Mouse (Mus musculus): ENCODE results near the gene Xrcc5. TPM values are rescaled to one million over a fixed set of nuclear protein-coding genes. Genes with fewer than 3 reads are reported as not detected.

The Xrcc5 gene
- 26.0 and 26.5 TPM in 2 replicates for polyA plus RNA-seq (2015; fragmentation: Nextera tagmentation; extraction: Ambion mirVana)

DNA sequence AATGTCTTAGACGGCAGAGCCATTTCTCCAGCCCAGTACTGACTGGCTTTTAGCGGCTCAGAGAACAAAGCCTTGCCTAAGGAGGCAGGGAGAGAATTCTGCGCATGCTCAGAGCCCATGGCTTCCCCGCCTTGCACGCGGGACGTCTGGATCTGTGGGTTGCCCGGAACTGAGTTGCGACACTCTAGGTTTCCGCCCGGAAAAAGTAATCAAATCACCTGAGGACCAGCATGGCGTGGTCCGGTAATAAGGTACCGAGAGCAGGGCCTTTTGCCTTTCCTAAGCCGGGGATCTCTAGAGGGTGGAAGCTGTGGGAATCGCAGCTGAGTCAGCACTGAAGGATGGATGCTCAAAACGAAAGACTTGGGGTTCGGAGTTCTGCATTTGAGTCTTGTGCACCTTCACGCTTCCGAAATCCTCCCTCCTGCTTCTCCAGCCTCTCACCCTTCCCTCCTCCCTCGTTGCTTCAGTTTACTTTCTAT, at the start of gene Xrcc5:
Gene Xrcc5, plus strand, starts transcription at position 105 of the 482 bp plus-strand sequence.
- peak within 1 kb of the TSS; percentile 62 for H3K4me3 ChIP-seq
- peaks cover 25% of the 10 kb centered on the region for H3K4me1 ChIP-seq (replicated peaks)
- 0% methylated on average over 21 of the region's 21 CpGs for WGBS
- H3K9me3 ChIP-seq, result no peaks in the 10 kb centered on the region
- peak within 1 kb of the TSS; percentile 64 for H3K4me2 ChIP-seq
- no peaks in the 10 kb centered on the region for H3K36me3 ChIP-seq
- H3K27me3 ChIP-seq, result no peaks in the 10 kb centered on the region
- peak within 1 kb of the TSS; percentile 78 for H3K9ac ChIP-seq
- peak; percentile 98 for ATAC-seq (ENCODE audit: low FRiP score)
- peak within 1 kb of the TSS; percentile 89 for H3K27ac ChIP-seq

DNA sequence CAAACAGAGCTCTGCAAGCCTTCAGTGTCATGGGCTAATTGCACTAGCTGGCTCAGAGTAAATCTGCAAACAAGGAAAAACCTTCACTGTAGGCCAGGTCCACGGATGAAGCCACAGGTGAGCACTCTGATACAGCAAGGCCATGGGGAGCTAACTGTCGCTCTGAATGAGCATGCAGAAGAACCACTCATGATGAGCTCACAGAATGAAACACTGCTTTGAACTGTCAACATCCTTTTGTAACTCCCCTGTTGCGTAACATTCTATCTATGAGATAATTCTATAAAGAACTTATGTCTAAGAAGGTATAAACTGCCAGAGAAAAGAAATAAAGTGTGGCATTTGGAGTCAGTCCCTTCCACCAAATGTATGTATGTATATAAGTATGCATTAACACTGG, 44.1 kb upstream of the Xrcc5 start:
- H3K4me3 ChIP-seq, result no peak overlapping the region
- no peak overlapping the region for H3K9ac ChIP-seq
- H3K36me3 ChIP-seq, result peaks cover 35% of the 10 kb centered on the region
- H3K27ac ChIP-seq, result no peak overlapping the region
- no peak for ATAC-seq (ENCODE audit: low FRiP score)
- no peaks in the 10 kb centered on the region for H3K27me3 ChIP-seq
- 95% methylated on average over 3 of the region's 3 CpGs for WGBS
- no peaks in the 10 kb centered on the region for H3K9me3 ChIP-seq
- peaks cover 5% of the 10 kb centered on the region; the same call in 1 of the 2 replicates for H3K4me1 ChIP-seq (replicated peaks)
- H3K4me2 ChIP-seq, result no peak overlapping the region

DNA sequence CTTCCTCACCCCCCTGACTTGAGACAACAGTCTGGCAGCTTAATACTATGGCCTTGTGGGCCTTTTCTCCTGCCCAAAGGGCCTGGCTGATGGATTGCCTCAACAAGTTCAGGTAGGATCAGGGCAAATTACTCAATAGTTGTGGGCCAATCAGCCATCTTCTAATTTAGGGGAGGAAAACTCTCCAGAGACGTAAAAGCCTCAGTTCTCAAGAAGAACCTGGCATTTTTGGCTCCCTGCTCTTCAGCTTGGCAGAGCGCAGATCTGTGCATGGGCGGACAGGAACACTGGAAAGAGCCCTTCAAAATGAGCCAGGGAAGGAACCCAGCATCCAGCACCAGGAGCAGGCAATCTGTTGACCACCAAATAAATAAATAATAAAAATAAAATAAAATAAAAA, 29.1 kb upstream of the Xrcc5 start:
- Histone ChIP-seq H3K4me1 (replicated peaks) (no peaks in the 10 kb centered on the region), H3K4me2 (no peak overlapping the region), H3K36me3 (peaks cover 9% of the 10 kb centered on the region), H3K9ac (no peak overlapping the region), H3K4me3 (no peak overlapping the region), H3K9me3 (no peaks in the 10 kb centered on the region), H3K27me3 (no peaks in the 10 kb centered on the region), H3K27ac (no peak overlapping the region)
- WGBS, result 95% methylated on average over 3 of the region's 3 CpGs
- ATAC-seq (ENCODE audit: low FRiP score), result no peak

DNA sequence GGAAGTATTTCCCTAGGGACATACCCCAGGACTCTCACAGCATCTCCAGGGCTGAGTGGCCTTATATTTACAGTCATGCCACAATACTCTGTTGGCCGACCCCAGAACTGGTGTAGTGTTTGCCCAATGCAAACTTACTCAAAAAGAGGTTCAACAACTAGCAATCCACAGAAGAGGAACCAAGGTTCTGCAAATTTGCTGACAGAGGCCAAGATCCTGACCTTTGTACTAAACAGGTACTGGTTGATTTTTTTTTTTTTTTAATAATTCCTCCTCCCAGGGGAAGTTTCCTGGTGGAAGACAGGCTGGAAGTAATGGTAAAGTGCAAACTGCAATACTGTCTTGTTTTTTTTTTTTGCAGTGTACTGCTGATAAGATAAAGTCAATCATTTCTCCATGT, 24.6 kb upstream of the Xrcc5 start:
- Histone ChIP-seq H3K36me3 (no peaks in the 10 kb centered on the region), H3K4me3 (no peak overlapping the region), H3K27me3 (no peaks in the 10 kb centered on the region), H3K9me3 (no peaks in the 10 kb centered on the region), H3K27ac (no peak overlapping the region), H3K4me1 (replicated peaks) (peaks cover 29% of the 10 kb centered on the region), H3K4me2 (no peak overlapping the region), H3K9ac (no peak overlapping the region)
- ATAC-seq (ENCODE audit: low FRiP score), result no peak
- WGBS, result 71% methylated on average over 1 of the region's 1 CpGs

DNA sequence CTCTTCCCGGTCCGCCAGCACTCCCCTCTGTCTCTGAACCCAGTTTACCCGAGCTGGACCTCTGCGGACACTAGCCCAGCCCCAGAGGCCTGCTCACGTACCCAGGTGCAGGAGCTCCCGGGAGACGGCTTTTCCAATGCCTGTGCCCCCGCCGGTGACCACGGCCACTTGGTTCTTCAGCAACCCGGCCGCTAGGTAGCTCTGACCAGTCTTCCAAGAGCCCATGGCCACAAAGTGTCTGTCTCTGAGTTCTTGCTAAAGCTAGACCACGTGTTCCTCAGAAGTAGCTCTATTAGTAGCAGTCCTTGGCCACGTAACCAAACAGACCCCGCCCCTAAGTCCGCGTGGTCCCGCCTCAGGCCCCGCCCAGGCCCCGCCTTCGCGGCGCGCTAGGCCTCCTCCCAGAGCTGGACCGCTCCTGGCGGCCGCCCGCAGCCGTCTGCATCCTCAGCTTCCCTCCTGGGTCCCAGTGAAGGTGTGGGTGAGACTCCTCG, 23.2 kb upstream of the Xrcc5 start, which contains the start of the genes Pecr and Tmem169:
Gene Pecr, minus strand, starts transcription at position 323 of the 494 bp plus-strand sequence.
Gene Tmem169, plus strand, starts transcription at position 378 of the 494 bp plus-strand sequence.
- Histone ChIP-seq H3K9ac (peak within 1 kb of the TSS; percentile 89), H3K9me3 (no peaks in the 10 kb centered on the region), H3K4me2 (peak within 1 kb of the TSS; percentile 81), H3K4me1 (replicated peaks) (peaks cover 38% of the 10 kb centered on the region), H3K27me3 (no peaks in the 10 kb centered on the region), H3K36me3 (no peaks in the 10 kb centered on the region; the same call in 1 of the 2 replicates), H3K27ac (peak within 1 kb of the TSS; percentile 94), H3K4me3 (peak within 1 kb of the TSS; percentile 54)
- WGBS, result under 1% methylated on average over 30 of the region's 30 CpGs
- ATAC-seq (ENCODE audit: low FRiP score), result peak; percentile 98

DNA sequence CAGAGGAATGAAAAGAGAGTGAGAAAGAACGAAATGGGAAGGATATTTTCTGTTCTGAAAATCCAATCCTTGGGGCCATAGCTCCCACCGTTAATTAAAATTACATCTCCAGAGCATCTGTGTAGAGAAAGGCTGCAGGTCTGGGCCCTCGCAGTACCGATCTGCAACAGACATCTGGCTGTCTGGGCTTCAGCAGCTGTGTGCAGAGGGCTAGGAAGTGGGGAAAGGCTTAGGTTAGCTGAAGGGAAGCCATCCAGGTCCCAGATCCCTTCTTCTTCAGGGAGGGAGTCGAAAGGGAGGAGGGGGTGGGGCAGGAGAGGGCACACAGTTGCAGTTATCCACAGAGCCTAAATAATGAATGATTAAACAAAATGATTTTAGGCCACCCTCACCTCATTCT, 22.7 kb upstream of the Xrcc5 start:
- H3K9ac ChIP-seq, result peak overlapping the region; percentile 89
- peak overlapping the region; percentile 81 for H3K4me2 ChIP-seq
- H3K27me3 ChIP-seq, result no peaks in the 10 kb centered on the region
- ATAC-seq (ENCODE audit: low FRiP score), result peak; percentile 75
- no peaks in the 10 kb centered on the region for H3K9me3 ChIP-seq
- peak overlapping the region; percentile 94 for H3K27ac ChIP-seq
- peak overlapping the region; percentile 54 for H3K4me3 ChIP-seq
- H3K4me1 ChIP-seq (replicated peaks), result peaks cover 38% of the 10 kb centered on the region
- 3% methylated on average over 5 of the region's 5 CpGs for WGBS
- no peaks in the 10 kb centered on the region; the same call in 1 of the 2 replicates for H3K36me3 ChIP-seq

DNA sequence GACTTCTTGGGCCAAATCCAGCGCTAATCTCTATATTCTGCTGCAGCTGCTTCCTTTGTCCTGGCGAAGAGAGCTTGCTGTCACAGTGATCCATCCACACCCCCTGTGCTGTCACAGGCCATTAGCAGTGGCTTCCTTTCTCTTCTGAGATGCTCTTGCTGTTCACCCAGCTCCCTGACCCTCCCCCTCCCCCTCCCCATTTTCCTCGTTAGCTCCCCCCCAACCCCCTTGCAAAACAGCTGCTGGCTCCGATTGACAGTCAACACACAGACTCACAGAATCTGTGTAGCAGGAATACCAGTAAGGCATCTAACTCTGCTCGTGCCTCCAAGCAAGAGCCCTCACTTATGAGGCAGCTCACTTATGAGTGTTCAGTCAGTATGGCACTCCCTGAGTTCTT, 20.3 kb upstream of the Xrcc5 start:
- peak overlapping the region; percentile 81 for H3K4me2 ChIP-seq
- H3K4me1 ChIP-seq (replicated peaks), result peaks cover 38% of the 10 kb centered on the region
- no peaks in the 10 kb centered on the region for H3K9me3 ChIP-seq
- peak overlapping the region; percentile 89 for H3K9ac ChIP-seq
- peak; percentile 52 for ATAC-seq (ENCODE audit: low FRiP score)
- H3K27ac ChIP-seq, result peak overlapping the region; percentile 94
- H3K4me3 ChIP-seq, result peak overlapping the region; percentile 19; the same call in 1 of the 2 replicates
- no peaks in the 10 kb centered on the region; the same call in 1 of the 2 replicates for H3K36me3 ChIP-seq
- WGBS, result 11% methylated on average over 5 of the region's 5 CpGs
- no peaks in the 10 kb centered on the region for H3K27me3 ChIP-seq

DNA sequence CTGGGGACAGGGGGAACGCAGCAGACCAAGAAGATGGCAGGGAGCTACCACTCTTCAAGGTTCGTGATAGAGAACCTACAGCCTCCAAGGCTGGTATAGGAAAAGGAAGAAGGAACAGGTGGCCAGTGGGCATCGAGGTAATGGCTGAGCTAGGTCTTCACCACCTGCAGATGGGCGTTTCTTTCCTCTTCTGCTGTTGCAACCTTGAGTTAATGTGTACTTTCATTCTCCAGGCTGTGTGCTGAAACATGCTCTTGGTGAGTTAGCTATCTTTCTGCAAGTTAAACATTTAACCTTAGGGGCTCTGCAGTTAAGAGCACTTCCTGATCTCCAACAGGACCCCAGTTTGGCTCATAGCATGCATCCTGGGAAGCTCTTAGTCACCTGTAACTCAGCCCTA, 19.3 kb upstream of the Xrcc5 start:
- no peak overlapping the region for H3K9ac ChIP-seq
- peak overlapping the region; percentile 94 for H3K27ac ChIP-seq
- H3K4me1 ChIP-seq (replicated peaks), result peaks cover 38% of the 10 kb centered on the region
- no peak overlapping the region for H3K4me3 ChIP-seq
- peak overlapping the region; percentile 81; the same call in 1 of the 2 replicates for H3K4me2 ChIP-seq
- WGBS, result 86% methylated on average over 4 of the region's 4 CpGs
- H3K36me3 ChIP-seq, result peaks cover 3% of the 10 kb centered on the region
- ATAC-seq (ENCODE audit: low FRiP score), result no peak
- H3K9me3 ChIP-seq, result no peaks in the 10 kb centered on the region
- no peaks in the 10 kb centered on the region for H3K27me3 ChIP-seq

DNA sequence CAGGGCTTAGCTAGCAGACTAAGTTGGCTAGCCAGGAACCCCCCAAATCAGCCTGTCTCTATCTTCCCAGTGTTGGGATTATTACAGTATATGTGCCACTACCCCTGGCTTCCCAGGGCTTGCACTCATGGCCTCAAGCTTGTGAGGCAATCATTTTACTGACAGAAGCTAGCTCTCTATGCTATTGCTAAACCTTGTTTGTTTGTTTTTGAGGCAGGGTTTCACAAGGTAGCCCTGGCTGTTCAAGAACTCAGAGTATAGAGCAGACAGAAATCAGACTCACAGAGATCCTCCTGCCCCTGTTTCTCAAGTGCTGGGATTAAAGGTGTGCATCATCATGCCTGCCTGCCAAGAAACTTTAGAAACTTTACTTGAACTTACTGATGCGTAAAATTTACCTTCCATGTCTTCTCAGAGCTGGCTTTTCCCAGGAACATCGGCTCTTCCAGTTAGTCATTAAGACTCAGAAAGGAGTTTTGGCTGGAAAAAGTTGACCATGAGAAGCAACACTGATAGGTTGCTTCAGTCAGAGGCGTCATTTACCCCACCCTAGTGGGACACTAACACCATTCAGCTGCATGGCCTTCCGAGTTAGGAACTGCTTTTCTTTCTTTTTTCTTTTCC, 18.6 kb upstream of the Xrcc5 start:
- Histone ChIP-seq H3K4me2 (no peak overlapping the region), H3K9ac (no peak overlapping the region), H3K9me3 (no peaks in the 10 kb centered on the region), H3K27me3 (no peaks in the 10 kb centered on the region), H3K4me1 (replicated peaks) (peaks cover 38% of the 10 kb centered on the region), H3K4me3 (no peak overlapping the region), H3K27ac (no peak overlapping the region), H3K36me3 (peaks cover 4% of the 10 kb centered on the region)
- 88% methylated on average over 4 of the region's 4 CpGs for WGBS
- no peak for ATAC-seq (ENCODE audit: low FRiP score)

DNA sequence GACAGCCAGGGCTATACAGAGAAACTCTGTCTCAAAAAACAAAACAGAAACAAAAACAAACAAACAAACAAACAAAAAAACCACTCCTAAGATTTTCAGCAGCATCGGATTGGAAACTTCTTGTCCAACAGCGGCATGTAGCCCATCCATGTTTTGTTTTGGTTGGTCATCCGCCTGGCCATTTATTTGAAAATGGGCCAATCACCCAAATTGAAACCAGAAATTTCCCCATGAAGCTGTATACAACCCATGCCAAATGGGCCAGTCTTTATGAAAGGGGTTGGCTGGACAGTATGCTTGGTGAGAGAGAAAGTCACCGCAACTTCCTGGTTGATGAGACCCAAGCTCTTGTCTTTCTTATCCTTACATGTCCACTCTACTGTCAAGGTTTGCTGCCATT, 16.3 kb upstream of the Xrcc5 start:
- WGBS, result 96% methylated on average over 4 of the region's 4 CpGs
- ATAC-seq (ENCODE audit: low FRiP score), result no peak
- H3K9ac ChIP-seq, result no peak overlapping the region

DNA sequence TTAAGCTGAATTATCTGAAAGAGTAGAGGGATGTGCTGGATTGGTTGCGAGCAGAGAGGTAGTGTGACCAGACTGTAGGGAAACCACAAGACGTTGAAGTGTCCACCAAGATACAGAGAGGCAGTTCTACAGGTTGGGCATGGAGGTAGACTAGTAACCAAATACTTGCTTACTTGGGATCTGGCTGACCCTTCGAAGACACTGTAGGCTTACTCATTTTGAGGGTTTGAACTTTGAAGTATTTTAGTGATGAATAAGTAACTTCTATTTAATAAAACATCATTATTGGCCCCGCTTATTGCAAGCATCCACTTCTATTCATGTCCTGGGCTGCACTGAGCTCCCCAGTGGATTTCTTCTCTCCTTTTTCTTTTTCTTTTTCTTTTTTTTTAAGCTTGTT, 15.8 kb upstream of the Xrcc5 start:
- Histone ChIP-seq H3K9ac (no peak overlapping the region), H3K9me3 (no peaks in the 10 kb centered on the region), H3K4me3 (no peak overlapping the region), H3K4me2 (no peak overlapping the region), H3K27me3 (no peaks in the 10 kb centered on the region), H3K36me3 (peaks cover 19% of the 10 kb centered on the region), H3K27ac (no peak overlapping the region), H3K4me1 (replicated peaks) (peaks cover 22% of the 10 kb centered on the region)
- WGBS, result 93% methylated on average over 4 of the region's 4 CpGs
- ATAC-seq (ENCODE audit: low FRiP score), result no peak

More for the DNA sequence above, 16.3 kb upstream of the Xrcc5 start:
- Histone ChIP-seq H3K9me3 (no peaks in the 10 kb centered on the region), H3K27me3 (no peaks in the 10 kb centered on the region), H3K27ac (no peak overlapping the region), H3K4me2 (no peak overlapping the region), H3K4me1 (replicated peaks) (peaks cover 27% of the 10 kb centered on the region), H3K4me3 (no peak overlapping the region), H3K36me3 (peaks cover 19% of the 10 kb centered on the region)

DNA sequence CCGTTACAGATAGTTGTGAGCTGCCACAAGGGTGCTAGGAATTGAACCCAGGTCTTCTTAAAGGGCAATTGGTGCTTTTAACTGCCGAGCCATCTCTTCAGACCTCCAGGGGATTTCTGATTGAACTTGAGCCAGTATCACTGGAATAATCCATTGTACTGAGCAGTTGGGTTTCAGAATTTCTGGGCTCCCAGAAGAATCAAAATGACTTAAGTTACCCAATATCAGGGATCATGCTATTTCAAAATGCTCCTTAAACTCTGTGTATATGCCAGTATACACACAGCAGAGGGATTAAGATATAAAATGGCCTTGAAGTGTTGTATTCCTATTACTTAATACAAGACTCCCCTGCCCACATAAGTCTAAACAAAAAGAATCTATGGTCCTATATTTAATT, 15.3 kb upstream of the Xrcc5 start:
- H3K27ac ChIP-seq, result no peak overlapping the region
- no peaks in the 10 kb centered on the region for H3K27me3 ChIP-seq
- H3K4me2 ChIP-seq, result no peak overlapping the region
- WGBS, result 86% methylated on average over 2 of the region's 2 CpGs
- no peak overlapping the region for H3K9ac ChIP-seq
- no peak overlapping the region for H3K4me3 ChIP-seq
- peaks cover 16% of the 10 kb centered on the region for H3K4me1 ChIP-seq (replicated peaks)
- H3K36me3 ChIP-seq, result peaks cover 19% of the 10 kb centered on the region
- H3K9me3 ChIP-seq, result no peaks in the 10 kb centered on the region
- no peak for ATAC-seq (ENCODE audit: low FRiP score)

Measured in hindbrain, embryonic 13.5 days (tissue).